Mouse (Mus musculus) C2C12 (cell line): Measurements from ENCODE around the gene Arfgef2.

ENCODE experiments used
- CEBPB ChIP-seq: IDR thresholded peaks from one replicate; pipeline ENCODE4 v1.6.1; 2011; ENCODE audit warnings: low read depth, mild to moderate bottlenecking, control low read depth, moderate library complexity
- CTCF ChIP-seq: IDR thresholded peaks from one replicate; pipeline ENCODE4 v1.5.1; 2011; ENCODE audit not compliant: control insufficient read depth, insufficient read depth, insufficient read length
- FOSL1 ChIP-seq: IDR thresholded peaks from one replicate; pipeline ENCODE4 v1.8.0; 2011; ENCODE audit warnings: mild to moderate bottlenecking, low read length; ENCODE audit not compliant: poor library complexity, insufficient read depth, severe bottlenecking
- MAX ChIP-seq: IDR thresholded peaks from one replicate; pipeline ENCODE4 v1.6.1; 2011; ENCODE audit warnings: mild to moderate bottlenecking, control low read depth
- MYOD1 ChIP-seq: IDR thresholded peaks from one replicate; pipeline ENCODE4 v1.6.1; 2011; ENCODE audit warnings: low read depth; ENCODE audit not compliant: control insufficient read depth, insufficient read length
- MYOG ChIP-seq: IDR thresholded peaks from one replicate; pipeline ENCODE4 v1.6.1; 2011; ENCODE audit not compliant: control insufficient read depth, insufficient read length; ENCODE audit errors: extremely low read depth
- USF1 ChIP-seq: IDR thresholded peaks from one replicate; pipeline ENCODE4 v1.6.1; 2011; ENCODE audit warnings: low read depth, mild to moderate bottlenecking, control low read depth, moderate library complexity

- no peak for TF ChIP-seq MAX
- TF ChIP-seq MYOD1, result no peak
- TF ChIP-seq USF1, result no peak
- no peak for TF ChIP-seq CTCF
- TF ChIP-seq MYOG, result no peak
- no peak for TF ChIP-seq CEBPB
- TF ChIP-seq FOSL1, result no peak
These were observed 22.9 kb downstream of the Arfgef2 start for GRCm38 (mm10) chr2:166828306-166828705.
